Mouse (Mus musculus) CH12.LX (cell line): ENCODE results near the gene Myo16. TPM values are rescaled to one million over a fixed set of nuclear protein-coding genes. Genes with fewer than 3 reads are reported as not detected.

Experiments
- DNase-seq: peaks from one replicate; pipeline ENCODE4 v3.0.0-alpha.2; 2013; ENCODE audit errors: extremely low read depth
- H3K27ac ChIP-seq: 2 replicates; pipeline ENCODE4 v1.5.1; 2012; ENCODE audit warnings: low read depth, mild to moderate bottlenecking, control low read depth, moderate library complexity; ENCODE audit not compliant: insufficient read depth
- H3K27me3 ChIP-seq: replicated peaks from 2 replicates; pipeline ENCODE3; 2012; ENCODE audit warnings: inconsistent platforms
- H3K36me3 ChIP-seq, 2 experiments: replicated peaks in 1 of 2; 2 replicates each; pipeline versions ENCODE3 to v1.6.1; 2012; ENCODE audit warnings: inconsistent platforms in 1 of 2, low read length in 1 of 2, mild to moderate bottlenecking in 1 of 2, mixed read lengths in 1 of 2, moderate library complexity in 1 of 2; ENCODE audit not compliant: control insufficient read depth in 1 of 2, insufficient read depth in 1 of 2
- H3K4me1 ChIP-seq, 2 experiments: 2 replicates each; pipeline ENCODE4 v1.6.1; 2012; ENCODE audit warnings: inconsistent platforms in 1 of 2, moderate library complexity in 1 of 2; ENCODE audit not compliant: insufficient read depth in 2 of 2, control insufficient read depth in 1 of 2
- H3K4me2 ChIP-seq: 2 replicates; pipeline ENCODE4 v1.6.1; 2012; ENCODE audit warnings: low read depth, mild to moderate bottlenecking, control low read depth; ENCODE audit not compliant: poor library complexity, insufficient read depth, severe bottlenecking
- H3K4me3 ChIP-seq, 3 experiments: fragments of 150-350 bp in 1 of 3; sonication (generic) in 1 of 3; replicated peaks in 1 of 3; 2 replicates each; pipeline versions ENCODE3 to v1.5.1; 2011 to 2012; ENCODE audit warnings: low read depth in 2 of 3, low read length in 2 of 3, mild to moderate bottlenecking in 2 of 3, moderate library complexity in 2 of 3, control low read depth in 1 of 3, improper control_type of control experiment in 1 of 3, inconsistent platforms in 1 of 3, mixed read lengths in 1 of 3; ENCODE audit not compliant: poor library complexity in 1 of 3
- H3K79me2 ChIP-seq: replicated peaks from 2 replicates; pipeline ENCODE4 v1.6.1; 2012; ENCODE audit warnings: mild to moderate bottlenecking, moderate library complexity; ENCODE audit not compliant: control insufficient read depth, poor library complexity, insufficient read depth, severe bottlenecking; ENCODE audit errors: extremely low read depth
- H3K9ac ChIP-seq: 2 replicates; pipeline ENCODE4 v1.6.1; 2012; ENCODE audit warnings: low read depth, mild to moderate bottlenecking, control low read depth, moderate library complexity; ENCODE audit not compliant: insufficient read depth
- H3K9me3 ChIP-seq: replicated peaks from 2 replicates; pipeline ENCODE3; 2012; ENCODE audit warnings: low read length, inconsistent platforms, mixed read lengths
- BHLHE40 ChIP-seq: IDR thresholded peaks from 2 replicates; pipeline ENCODE4 v1.6.1; 2011; ENCODE audit warnings: mild to moderate bottlenecking, low read depth, low read length, improper control_type of control experiment
- CHD1 ChIP-seq: IDR thresholded peaks from 2 replicates; pipeline ENCODE4 v1.6.1; 2012; ENCODE audit warnings: low read depth, low read length, improper control_type of control experiment, inconsistent platforms
- CTCF ChIP-seq, 2 experiments: IDR thresholded peaks in 1 of 2; conservative IDR thresholded peaks in 1 of 2; 2 replicates each; pipeline ENCODE4 v1.5.1; 2011 to 2012; ENCODE audit warnings: low read depth in 2 of 2, low read length in 2 of 2, improper control_type of control experiment in 1 of 2, inconsistent platforms in 1 of 2, mild to moderate bottlenecking in 1 of 2, moderate library complexity in 1 of 2
- ETS1 ChIP-seq: conservative IDR thresholded peaks from 2 replicates; pipeline ENCODE4 v1.6.1; 2012; ENCODE audit warnings: low read depth, mild to moderate bottlenecking, inconsistent platforms, low read length, improper control_type of control experiment, moderate library complexity
- GABPA ChIP-seq: IDR thresholded peaks from 2 replicates; pipeline ENCODE4 v1.6.1; 2012; ENCODE audit warnings: low read depth, low read length, improper control_type of control experiment, inconsistent platforms; ENCODE audit not compliant: insufficient replicate concordance
- HCFC1 ChIP-seq: IDR thresholded peaks from 2 replicates; pipeline ENCODE4 v1.6.1; 2012; ENCODE audit warnings: low read depth, mild to moderate bottlenecking, inconsistent platforms, low read length, improper control_type of control experiment
- IRF4 ChIP-seq: IDR thresholded peaks from 2 replicates; pipeline ENCODE4 v1.6.1; 2014; ENCODE audit warnings: low read depth, mild to moderate bottlenecking, inconsistent platforms, low read length, improper control_type of control experiment
- JUN ChIP-seq: IDR thresholded peaks from 2 replicates; pipeline ENCODE4 v1.6.1; 2011; ENCODE audit warnings: low read depth, mild to moderate bottlenecking, low read length, improper control_type of control experiment, moderate library complexity; ENCODE audit not compliant: insufficient read depth
- KAT2A ChIP-seq: IDR thresholded peaks from 2 replicates; pipeline ENCODE4 v1.6.1; 2012; ENCODE audit warnings: low read length, improper control_type of control experiment, inconsistent platforms; ENCODE audit not compliant: insufficient replicate concordance
- MAZ ChIP-seq: IDR thresholded peaks from 2 replicates; pipeline ENCODE4 v1.6.1; 2012; ENCODE audit warnings: low read depth, mild to moderate bottlenecking, inconsistent platforms, low read length, improper control_type of control experiment, moderate library complexity
- MEF2A ChIP-seq: IDR thresholded peaks from 2 replicates; pipeline ENCODE4 v1.6.1; 2014; ENCODE audit warnings: low read depth, mild to moderate bottlenecking, inconsistent platforms, low read length, improper control_type of control experiment, borderline replicate concordance
- MXI1 ChIP-seq: IDR thresholded peaks from 2 replicates; pipeline ENCODE4 v1.6.1; 2011; ENCODE audit warnings: mild to moderate bottlenecking, low read depth, low read length, improper control_type of control experiment
- MYC ChIP-seq: IDR thresholded peaks from 2 replicates; pipeline ENCODE4 v1.6.1; 2011; ENCODE audit warnings: low read depth, mild to moderate bottlenecking, improper control_type of control experiment, low read length
- NELFE ChIP-seq: IDR thresholded peaks from 2 replicates; pipeline ENCODE4 v1.6.1; 2011; ENCODE audit warnings: low read depth, low read length, improper control_type of control experiment
- NRF1 ChIP-seq: IDR thresholded peaks from 2 replicates; pipeline ENCODE4 v1.6.1; 2014; ENCODE audit warnings: low read depth, mild to moderate bottlenecking, inconsistent platforms, low read length, improper control_type of control experiment, moderate library complexity
- PAX5 ChIP-seq: IDR thresholded peaks from 2 replicates; pipeline ENCODE4 v1.6.1; 2012; ENCODE audit warnings: low read length, inconsistent platforms, mixed read lengths
- POLR2A ChIP-seq: IDR thresholded peaks from 2 replicates; pipeline ENCODE4 v1.6.1; 2011; ENCODE audit warnings: low read depth, mild to moderate bottlenecking, improper control_type of control experiment, low read length
- POLR2AphosphoS2 ChIP-seq: IDR thresholded peaks from 2 replicates; pipeline ENCODE4 v1.6.1; 2011; ENCODE audit warnings: low read depth, low read length, improper control_type of control experiment
- RAD21 ChIP-seq: IDR thresholded peaks from 2 replicates; pipeline ENCODE4 v1.6.1; 2011; ENCODE audit warnings: low read depth, mild to moderate bottlenecking, low read length, improper control_type of control experiment, moderate library complexity
- RCOR1 ChIP-seq: conservative IDR thresholded peaks from 2 replicates; pipeline ENCODE4 v1.6.1; 2012; ENCODE audit warnings: low read depth, mild to moderate bottlenecking, inconsistent platforms, low read length, improper control_type of control experiment
- SIN3A ChIP-seq: IDR thresholded peaks from 2 replicates; pipeline ENCODE4 v1.6.1; 2012; ENCODE audit warnings: low read length, improper control_type of control experiment, inconsistent platforms
- SMC3 ChIP-seq: IDR thresholded peaks from 2 replicates; pipeline ENCODE4 v1.6.1; 2011; ENCODE audit warnings: low read depth, low read length, improper control_type of control experiment
- TBP ChIP-seq: conservative IDR thresholded peaks from 2 replicates; pipeline ENCODE4 v1.6.1; 2011; ENCODE audit warnings: low read depth, low read length, improper control_type of control experiment
- TCF12 ChIP-seq: IDR thresholded peaks from 2 replicates; pipeline ENCODE4 v1.6.1; 2014; ENCODE audit warnings: low read depth, mild to moderate bottlenecking, inconsistent platforms, low read length, improper control_type of control experiment
- UBTF ChIP-seq: IDR thresholded peaks from 2 replicates; pipeline ENCODE4 v1.6.1; 2012; ENCODE audit warnings: low read depth, mild to moderate bottlenecking, inconsistent platforms, low read length, improper control_type of control experiment, moderate library complexity
- dilution Hi-C: fragments of 300-500 bp; cut with MboI; formaldehyde crosslinking; loops from 2 replicates; pipeline ENCODE4 v1.14.3; 2020; ENCODE audit warnings: low sequenced_read_pairs; ENCODE audit not compliant: extremely low pct_unique_long_range_greater_than_20kb, extremely low pct_ligation_motif_present
- in situ Hi-C: fragments of 300-500 bp; cut with MboI; formaldehyde crosslinking; loops from 3 replicates; pipeline ENCODE4 v1.14.3; 2019; ENCODE audit warnings: low sequenced_read_pairs, low pct_ligation_motif_present, low pct_unique_long_range_greater_than_20kb, mixed read lengths
- polyA plus RNA-seq: library from polyadenylated mRNA; unstranded; fragments of >175 nt; gene quantifications from 2 replicates; pipeline ENCODE4 v1.2.1, GENCODE M21; 2012; ENCODE audit warnings: low read depth; ENCODE audit not compliant: insufficient read length
- total RNA-seq, 2 experiments: library from RNA; depleted of rRNA; stranded (reverse); fragments of 300-350 nt in 1 of 2; fragments of >200 nt in 1 of 2; gene quantifications; 2 replicates each; pipeline ENCODE4 v1.2.3; 2012 to 2014

The Myo16 gene
- total and polyA plus RNA-seq, 3 experiments, result not detected

- no peak overlapping the region for H3K4me3 ChIP-seq
- no peak overlapping the region for H3K27ac ChIP-seq
- no peak overlapping the region for H3K9ac ChIP-seq
- no peak overlapping the region for H3K4me2 ChIP-seq
- H3K4me1 ChIP-seq, result peaks cover 5 to 14% of the 10 kb centered on the region in 2 experiments
- no peaks in the 10 kb centered on the region for H3K79me2 ChIP-seq
- no peaks in the 10 kb centered on the region for H3K9me3 ChIP-seq
- in situ Hi-C loops, result loop anchor here (25.0 kb wide), 1 partner anchor 380 kb away; no protein-coding TSS in a partner anchor
- no peaks in the 10 kb centered on the region for H3K36me3 ChIP-seq
- dilution Hi-C loops, result no loop called here
- no peak for TF ChIP-seq POLR2A
- no peak for TF ChIP-seq IRF4
- no peak for TF ChIP-seq HCFC1
- TF ChIP-seq TCF12, result no peak
- TF ChIP-seq UBTF, result no peak
- no peak for TF ChIP-seq BHLHE40
- TF ChIP-seq JUN, result no peak
- no peak for TF ChIP-seq MXI1
- no peak for TF ChIP-seq NELFE
- TF ChIP-seq MAZ, result no peak
- no peak for TF ChIP-seq MYC
- TF ChIP-seq SIN3A, result no peak
- no peak for TF ChIP-seq RAD21
- no peak for TF ChIP-seq GABPA
- no peak for TF ChIP-seq POLR2AphosphoS2
- no peak for TF ChIP-seq CTCF (conservative IDR thresholded peaks at IDR 0.05 in 1 of 2, IDR thresholded peaks at IDR 0.05 in 1 of 2; ENCODE audit: low read depth in 2 of 2, low read length in 2 of 2)
- no peak for TF ChIP-seq ETS1
- TF ChIP-seq PAX5, result no peak
- TF ChIP-seq NRF1, result no peak
- no peaks in the 10 kb centered on the region for H3K27me3 ChIP-seq
- DNase-seq, result no peak
Measured at GRCm38 (mm10) chr8:10416806-10417205, 263.1 kb downstream of the Myo16 start.

- no peak overlapping the region for H3K27ac ChIP-seq
- H3K79me2 ChIP-seq, result no peaks in the 10 kb centered on the region
- TF ChIP-seq MEF2A (no peak), KAT2A (no peak), RCOR1 (no peak), TBP (no peak), GABPA (no peak), ETS1 (no peak), NRF1 (no peak), CHD1 (no peak), SMC3 (no peak), RAD21 (no peak), UBTF (no peak), CTCF (conservative IDR thresholded peaks at IDR 0.05 in 1 of 2, IDR thresholded peaks at IDR 0.05 in 1 of 2; ENCODE audit: low read depth in 2 of 2, low read length in 2 of 2) (no peak)
- no peak for DNase-seq
- dilution Hi-C loops (no loop called here), in situ Hi-C loops (loop anchor here (25.0 kb wide), 1 partner anchor 380 kb away; no protein-coding TSS in a partner anchor)
- H3K4me2 ChIP-seq, result no peak overlapping the region
- H3K9ac ChIP-seq, result no peak overlapping the region
- no peaks in the 10 kb centered on the region for H3K27me3 ChIP-seq
- H3K4me3 ChIP-seq, result no peak overlapping the region
- H3K4me1 ChIP-seq, result peaks cover 5 to 14% of the 10 kb centered on the region in 2 experiments
- no peaks in the 10 kb centered on the region for H3K9me3 ChIP-seq
- no peaks in the 10 kb centered on the region for H3K36me3 ChIP-seq
Measured at GRCm38 (mm10) chr8:10417281-10417680, 263.6 kb downstream of the Myo16 start.
